In genomic region chr14:73435839-73436238, GRCm38 (mm10) we compare ENCODE assay signal across 34 mouse cellular contexts.
"Had no signal": no experiment of that assay in that cellular context is flagged by ENCODE, and none has a peak within 500 bp of the region (broad histone marks: within the 10 kb centered on the region; RNA-seq: fewer than 3 reads in every experiment).

No protein-coding gene starts in this region.

- H3K9ac ChIP-seq: heart, embryonic 12.5 days; heart, embryonic 13.5 days; heart, embryonic 15.5 days; hindbrain, embryonic 12.5 days; hindbrain, embryonic 13.5 days; hindbrain, embryonic 14.5 days; hindbrain, embryonic 15.5 days; intestine, embryonic 15.5 days; kidney, embryonic 15.5 days had no signal

- H3K4me2 ChIP-seq: heart, embryonic 11.5 days; heart, embryonic 12.5 days; heart, embryonic 13.5 days; heart, embryonic 15.5 days; hindbrain, embryonic 12.5 days; hindbrain, embryonic 13.5 days; hindbrain, embryonic 14.5 days; hindbrain, embryonic 15.5 days; intestine, embryonic 15.5 days; kidney, embryonic 15.5 days had no signal

- H3K4me1 ChIP-seq: hindbrain, embryonic 10.5 days; hindbrain, embryonic 12.5 days; hindbrain, embryonic 13.5 days; hindbrain, embryonic 15.5 days; intestine, embryonic 15.5 days had no signal

- ATAC-seq: hindbrain, embryonic 16.5 days; hindbrain, postnatal 0 days; intestine, embryonic 15.5 days; intestine, embryonic 16.5 days; intestine, postnatal 0 days had no signal

- DNase-seq: heart, postnatal 10 days; heart, postnatal 14 days; heart, postnatal 36 days; heart, postnatal 4 days; kidney, adult 11 months; kidney, adult 18-20 months; kidney, adult 2 months; kidney, adult 8-10 months; kidney, adult 9 months; kidney, postnatal 10 days; kidney, postnatal 14 days; kidney, postnatal 25 days; kidney, postnatal 36 days; kidney, postnatal 4 days; layer of hippocampus, adult 9-11 months; layer of hippocampus, postnatal 36 days had no signal

- H3K36me3 ChIP-seq: heart, embryonic 12.5 days; heart, embryonic 13.5 days; heart, embryonic 15.5 days; hindbrain, embryonic 10.5 days; hindbrain, embryonic 12.5 days; hindbrain, embryonic 13.5 days; hindbrain, embryonic 15.5 days; intestine, embryonic 15.5 days; kidney, embryonic 15.5 days had no signal

- H3K9me3 ChIP-seq: heart, embryonic 12.5 days; heart, embryonic 13.5 days; heart, embryonic 15.5 days; hindbrain, embryonic 10.5 days; hindbrain, embryonic 12.5 days; hindbrain, embryonic 13.5 days; hindbrain, embryonic 15.5 days; intestine, embryonic 15.5 days; kidney, embryonic 15.5 days had no signal

- H3K27me3 ChIP-seq: heart, embryonic 12.5 days; heart, embryonic 13.5 days; heart, embryonic 15.5 days; hindbrain, embryonic 12.5 days; hindbrain, embryonic 13.5 days; hindbrain, embryonic 15.5 days; intestine, embryonic 15.5 days; kidney, embryonic 15.5 days had no signal

- H3K27ac ChIP-seq: heart, embryonic 13.5 days; heart, embryonic 15.5 days; hindbrain, embryonic 10.5 days; hindbrain, embryonic 12.5 days; hindbrain, embryonic 13.5 days; hindbrain, embryonic 14.5 days; hindbrain, embryonic 15.5 days; hindbrain, postnatal 0 days; intestine, embryonic 15.5 days; kidney, embryonic 15.5 days; kidney, postnatal 0 days; layer of hippocampus, adult 2 months; left cerebral cortex, adult 2 months had no signal

- H3K4me3 ChIP-seq: heart, embryonic 12.5 days; heart, embryonic 13.5 days; heart, embryonic 15.5 days; hindbrain, embryonic 10.5 days; hindbrain, embryonic 12.5 days; hindbrain, embryonic 13.5 days; hindbrain, embryonic 15.5 days; intestine, embryonic 15.5 days; kidney, embryonic 15.5 days; layer of hippocampus, adult 2 months; left cerebral cortex, adult 2 months had no signal
